Mouse (Mus musculus) layer of hippocampus, adult 9-11 months (tissue): Measurements from ENCODE around the gene Nmral1.
A peak's percentile ranks its signal among the peaks of the same experiment; 100 is the strongest.
"Not testable (repeated sequence)": the region's sequence is repeated elsewhere in the genome, so short reads cannot be mapped to it uniquely, and the experiment has no call there.

Source experiments
- DNase-seq: peaks from one replicate; pipeline ENCODE4 v3.0.0; 2022

The Nmral1 gene

DNA sequence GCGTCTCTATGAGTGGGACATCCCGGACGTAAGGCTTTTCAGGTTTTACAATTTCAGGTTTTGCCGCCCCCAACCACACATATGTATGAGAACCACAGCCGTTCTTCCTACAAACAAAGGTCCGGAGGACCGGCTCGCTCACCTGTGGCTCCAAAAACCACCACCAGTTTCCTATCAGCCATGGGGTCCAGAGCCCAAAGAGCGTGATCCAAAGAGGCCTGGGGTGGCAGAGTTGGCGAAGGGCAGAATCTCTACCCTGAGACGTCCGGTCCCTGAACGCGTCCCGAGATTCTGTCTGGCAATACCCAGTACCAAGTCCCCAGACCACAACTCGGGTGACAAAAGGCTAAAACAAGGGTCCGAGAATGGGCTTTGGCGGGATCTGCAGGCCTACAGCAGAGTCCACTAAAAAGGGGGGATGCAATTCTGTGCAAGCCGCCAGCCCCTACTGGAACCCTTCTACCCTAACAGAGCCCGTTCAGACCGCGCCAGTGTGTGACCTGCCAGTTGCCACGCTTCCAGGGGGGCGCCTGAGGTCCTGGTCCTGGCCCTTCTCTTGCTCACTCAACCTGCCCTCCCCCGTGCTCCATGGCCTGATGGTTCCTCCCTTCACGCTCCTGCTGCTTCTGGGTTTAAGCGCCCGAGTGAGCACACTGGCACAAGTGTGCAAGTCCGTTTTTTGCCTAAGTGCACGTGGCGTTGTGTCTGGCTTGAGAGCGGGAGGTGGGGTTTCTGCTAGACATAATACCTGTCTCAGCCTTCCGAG lies at the start of gene Nmral1:
Gene Nmral1 (minus strand): TSS at position 604 of the 766 bp plus-strand sequence.
- DNase-seq: peak; percentile 68

DNA sequence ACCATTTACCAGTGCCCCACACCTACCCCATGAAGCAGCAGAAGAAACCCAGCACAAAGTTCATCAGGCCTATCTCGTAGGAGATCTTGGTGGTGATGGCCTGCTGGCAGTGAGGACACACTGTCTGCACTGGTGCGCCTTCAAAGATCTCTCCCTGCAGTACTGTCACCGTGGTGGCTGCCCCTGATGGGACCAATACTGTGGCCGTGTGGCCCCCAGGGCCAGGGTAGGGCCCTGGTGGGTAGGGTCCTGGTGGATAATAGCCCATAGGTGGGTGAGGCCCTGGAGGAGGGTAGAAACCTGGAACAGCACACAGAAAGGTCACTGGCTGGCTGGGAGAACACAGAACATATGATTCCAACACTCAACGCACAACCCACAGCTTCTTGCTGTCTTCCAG lies 49.6 kb upstream of the Nmral1 start:
- DNase-seq: no peak

DNA sequence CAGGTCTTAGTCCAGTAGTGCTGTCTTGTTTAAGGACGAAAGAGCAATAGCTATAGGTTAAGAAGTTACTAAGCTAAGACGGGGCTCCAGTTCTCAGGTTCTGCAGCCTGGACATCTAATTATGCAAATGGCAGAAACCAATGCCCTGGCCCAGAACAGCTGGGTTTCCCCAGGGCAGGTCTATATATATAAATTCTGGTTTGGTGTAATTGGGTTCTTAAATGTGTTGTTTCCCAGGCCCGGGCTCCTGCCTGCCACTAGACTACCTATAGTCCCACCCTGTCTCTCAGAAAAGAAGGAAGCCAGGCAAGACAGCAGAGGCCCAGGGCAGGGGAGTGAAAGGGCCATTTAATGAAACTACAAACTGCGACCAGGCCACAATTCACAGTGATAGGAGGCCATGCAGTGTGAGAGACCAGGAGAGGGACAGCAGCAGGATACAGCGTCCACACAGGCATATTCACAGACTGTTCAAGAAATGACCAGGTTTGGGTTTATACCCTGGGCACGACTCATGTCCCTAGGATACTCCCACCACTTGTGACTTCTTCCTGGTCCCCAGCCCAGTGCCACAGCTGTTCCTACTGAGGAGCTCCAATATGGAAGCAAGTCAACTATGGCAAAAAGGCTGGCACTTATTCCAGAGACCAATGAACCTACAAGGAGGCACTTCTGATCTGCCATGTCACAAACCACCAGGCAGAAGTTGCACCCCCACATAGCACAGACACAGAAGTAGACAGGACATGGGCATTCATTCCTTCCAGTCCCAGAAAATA lies 48.0 kb upstream of the Nmral1 start:
- no peak for DNase-seq

DNA sequence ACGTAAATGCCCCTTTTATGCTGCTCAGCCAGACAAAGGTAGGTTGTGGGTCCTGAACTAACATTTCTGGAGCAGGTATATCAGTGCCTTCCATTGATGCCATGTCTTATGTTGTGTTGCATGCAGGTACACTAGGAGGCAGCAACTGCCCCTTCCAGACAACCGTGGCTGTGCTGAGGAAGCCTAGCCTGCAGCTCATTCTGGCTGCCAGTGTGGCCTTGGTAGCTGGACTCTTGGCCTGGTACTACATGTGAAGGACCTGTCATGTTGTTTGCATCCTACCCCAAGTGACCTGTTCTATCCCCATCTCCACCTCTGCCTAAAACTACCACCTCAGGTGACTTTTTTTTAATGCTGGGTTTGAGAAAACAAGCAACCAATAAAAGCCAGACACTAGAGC lies 46.7 kb upstream of the Nmral1 start:
- DNase-seq: no peak

DNA sequence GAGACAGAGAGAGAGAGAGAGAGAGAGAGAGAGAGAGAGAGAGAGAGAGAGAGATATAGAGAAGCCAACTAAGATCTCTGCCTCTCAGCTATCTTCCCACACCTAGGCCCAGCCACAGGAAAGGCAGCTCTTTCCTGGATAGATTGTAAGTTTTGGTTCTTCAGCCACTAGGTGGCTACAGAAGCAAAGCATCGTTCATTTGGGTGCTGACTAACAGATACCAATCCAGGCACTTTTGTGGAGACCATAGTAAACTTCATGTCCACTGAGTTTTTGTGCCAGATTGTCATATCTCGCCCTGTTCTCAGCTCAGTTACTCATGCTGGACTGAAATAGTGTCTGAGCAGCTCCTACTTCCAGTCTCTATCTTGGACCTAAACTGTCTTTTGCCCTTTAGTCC lies 44.1 kb upstream of the Nmral1 start:
- peak; percentile 47 for DNase-seq

DNA sequence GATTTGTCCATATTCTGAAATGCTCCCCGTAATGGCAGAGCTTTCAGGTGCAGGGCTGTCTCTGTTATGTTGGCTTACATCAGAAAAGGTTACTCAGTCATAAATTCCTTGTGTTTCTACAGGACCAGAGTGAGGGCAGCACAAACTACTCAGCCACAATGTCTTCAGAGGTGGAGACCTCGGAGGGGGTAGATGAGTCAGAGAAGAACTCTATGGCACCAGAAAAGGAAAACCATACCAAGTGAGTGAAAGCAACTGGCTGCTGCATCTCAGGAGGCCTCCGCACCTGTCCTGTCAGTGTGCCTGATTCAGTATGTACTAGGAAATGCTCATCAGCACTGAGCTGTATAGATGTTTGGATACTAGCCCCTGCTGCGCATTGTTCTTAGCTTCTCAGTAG lies 43.3 kb upstream of the Nmral1 start:
- no peak for DNase-seq

DNA sequence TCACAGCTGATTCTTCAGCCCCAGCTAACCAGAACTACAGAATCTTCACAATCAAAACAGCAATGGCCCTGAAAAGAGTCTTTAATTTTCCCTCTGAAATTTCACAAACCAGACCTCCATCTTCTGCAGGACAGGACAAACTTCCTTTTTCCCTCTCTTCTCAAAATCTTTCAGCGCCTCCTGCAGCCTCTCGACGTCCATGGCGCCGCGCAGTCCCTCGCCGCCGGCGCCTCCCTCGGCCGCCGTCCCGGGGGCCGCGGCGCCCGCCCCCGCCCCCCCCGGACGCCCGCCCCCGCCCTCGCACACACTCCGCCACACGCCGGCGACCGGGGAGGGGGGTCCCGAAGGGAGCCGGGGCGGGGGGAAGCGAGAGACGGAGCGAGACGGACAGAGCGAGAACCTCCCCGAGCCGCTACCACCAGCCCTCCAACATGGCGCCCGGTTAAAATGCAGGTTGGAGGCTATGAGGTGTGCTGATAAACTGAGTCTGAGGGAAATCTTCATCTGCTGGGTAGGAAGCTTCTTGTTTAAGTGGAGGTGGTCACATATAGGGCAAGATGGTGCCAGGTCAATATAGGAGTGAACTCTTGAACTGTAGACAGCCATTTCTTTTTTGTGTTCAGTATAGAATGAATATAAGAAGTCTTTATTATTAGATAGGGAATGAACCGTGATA lies 37.6 kb upstream of the Nmral1 start:
- DNase-seq: not testable (repeated sequence)

DNA sequence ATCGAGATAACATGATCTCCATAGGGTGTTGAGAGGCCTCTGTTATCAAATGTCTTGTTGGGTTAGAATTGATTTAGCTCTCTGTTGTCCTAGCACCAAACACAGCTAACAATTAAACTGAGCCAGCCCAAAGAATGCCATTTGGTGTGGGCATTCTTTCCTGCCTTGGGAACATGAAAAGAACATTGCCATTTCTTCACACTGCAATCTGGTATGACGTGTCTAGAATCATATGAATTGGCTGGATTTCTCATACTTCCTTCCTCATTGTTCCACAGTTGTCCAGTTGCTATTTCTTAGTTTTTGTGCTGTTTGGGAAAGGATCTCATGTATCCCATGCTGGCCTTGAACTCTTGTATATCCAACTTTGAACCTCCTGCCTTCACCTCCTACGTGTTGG lies 34.9 kb upstream of the Nmral1 start:
- no peak for DNase-seq

DNA sequence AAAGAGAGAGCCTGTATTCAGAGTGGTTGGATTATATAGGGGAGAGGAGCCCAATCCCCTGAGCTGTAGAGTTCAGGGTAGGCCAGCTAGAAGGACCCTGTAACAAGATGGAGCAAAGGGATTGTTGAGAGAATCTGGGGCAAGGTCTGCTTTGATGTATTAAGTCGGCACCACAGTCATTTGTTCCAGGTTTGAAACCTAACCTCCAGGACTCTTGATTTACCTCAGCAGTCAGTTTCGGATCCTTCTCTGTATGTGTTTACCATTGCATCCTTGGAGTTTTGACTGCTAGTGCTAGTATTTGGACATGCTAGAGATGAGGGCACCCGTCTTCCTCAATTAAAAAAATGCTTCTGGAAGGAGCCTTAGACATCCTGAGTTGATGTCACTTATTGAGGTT lies 33.0 kb upstream of the Nmral1 start:
- DNase-seq: no peak

DNA sequence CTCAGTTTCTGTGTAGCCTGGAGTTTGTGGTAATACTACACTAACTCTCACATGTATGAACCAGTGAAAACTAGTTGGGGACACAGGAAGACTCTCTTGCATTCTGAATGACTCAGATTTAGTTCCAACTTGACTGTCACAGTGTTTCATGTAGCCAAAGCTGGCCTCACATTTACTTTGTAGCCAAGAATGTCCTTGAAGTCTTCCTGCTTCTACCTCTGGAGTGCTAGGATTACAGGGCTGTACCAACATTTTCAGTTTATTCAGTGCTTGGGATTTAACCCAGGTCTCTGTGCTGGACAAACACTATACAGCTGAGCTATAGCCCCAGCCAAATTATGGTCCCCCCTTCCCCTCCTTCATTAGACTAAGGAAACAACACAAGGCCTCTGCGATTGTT lies 23.0 kb upstream of the Nmral1 start:
- no peak for DNase-seq

DNA sequence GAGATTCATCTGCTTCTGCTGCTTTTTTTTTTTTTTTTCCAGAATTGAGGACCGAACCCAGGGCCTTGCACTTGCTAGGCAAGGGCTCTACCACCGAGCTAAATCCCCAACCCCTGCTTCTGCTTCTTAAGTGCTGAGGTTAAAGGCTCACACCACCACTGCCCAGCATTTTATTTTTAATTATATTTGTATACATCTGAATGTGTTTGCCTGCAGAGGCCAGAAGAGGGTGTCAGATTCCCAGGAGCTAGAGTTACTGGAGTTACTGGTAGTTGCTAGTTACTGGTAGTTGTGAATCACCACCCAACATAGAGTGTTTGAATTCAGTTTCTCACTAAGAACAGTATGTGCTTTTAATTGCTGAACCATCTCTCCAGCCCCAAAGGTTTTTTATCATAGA lies 20.8 kb upstream of the Nmral1 start:
- DNase-seq: no peak

DNA sequence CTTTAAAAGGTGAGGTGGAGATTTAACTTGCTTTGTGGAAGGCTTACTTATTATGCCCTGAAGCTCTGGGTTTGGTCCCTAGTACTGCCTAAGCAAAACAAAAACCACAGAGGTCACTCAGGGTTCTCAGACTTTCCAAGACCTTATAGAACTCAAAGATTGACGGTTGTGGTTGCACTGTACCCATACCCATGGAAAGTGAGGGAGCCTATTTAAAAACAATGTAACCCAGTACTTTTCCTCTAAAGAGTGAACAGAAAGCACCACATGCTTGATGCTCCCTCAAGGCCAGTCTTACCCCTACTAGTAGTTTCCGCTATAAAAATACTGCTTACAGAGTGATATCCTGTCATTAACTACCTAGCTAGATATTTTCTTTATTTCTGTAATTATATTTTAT lies 17.1 kb upstream of the Nmral1 start:
- no peak for DNase-seq

DNA sequence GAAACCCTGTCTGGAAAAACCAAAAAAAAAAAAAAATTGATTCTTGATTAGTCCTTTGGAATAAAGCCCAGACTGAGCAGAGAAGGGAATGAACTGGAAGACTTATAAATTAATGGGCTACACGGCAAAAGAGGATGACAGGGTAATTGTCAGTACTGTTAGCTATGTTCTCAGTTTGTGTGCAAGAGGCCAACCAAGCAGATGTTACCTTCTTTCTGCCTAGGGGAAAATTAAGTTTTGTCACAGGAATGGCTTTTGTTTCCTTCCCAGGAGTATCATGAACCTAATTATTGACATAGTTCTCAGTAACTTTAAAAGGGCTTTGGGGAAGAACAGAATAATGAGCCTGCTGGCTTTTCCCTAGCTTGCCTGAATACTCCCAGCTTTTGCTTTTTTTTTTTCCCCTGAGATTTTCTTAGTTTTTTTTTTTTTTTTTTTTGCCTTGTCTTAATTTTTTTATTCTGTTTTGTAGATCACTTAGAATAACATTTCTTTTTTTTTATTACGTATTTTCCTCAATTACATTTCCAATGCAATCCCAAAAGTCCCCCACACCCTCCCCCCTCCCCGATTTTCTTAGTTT lies 11.7 kb upstream of the Nmral1 start:
- DNase-seq: no peak

DNA sequence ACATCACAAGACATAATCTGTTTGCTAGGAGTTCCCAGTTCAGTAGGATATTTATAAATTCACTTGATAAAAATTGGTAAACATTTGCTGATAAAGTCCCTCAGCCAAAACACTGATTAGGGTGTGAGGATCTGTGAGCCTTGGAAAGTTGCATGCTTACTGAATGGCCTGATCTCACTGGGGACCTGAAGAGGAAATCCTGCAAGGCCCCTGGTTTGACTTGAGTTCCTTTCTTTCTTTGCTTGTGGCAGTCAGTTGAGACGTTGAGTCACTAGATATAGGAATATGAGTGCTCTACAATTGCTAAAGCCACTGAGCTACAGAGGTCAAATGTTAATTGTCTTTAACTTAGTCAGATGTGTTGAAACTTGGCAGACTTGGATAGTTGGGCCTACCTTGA lies 8.8 kb upstream of the Nmral1 start:
- DNase-seq: no peak

DNA sequence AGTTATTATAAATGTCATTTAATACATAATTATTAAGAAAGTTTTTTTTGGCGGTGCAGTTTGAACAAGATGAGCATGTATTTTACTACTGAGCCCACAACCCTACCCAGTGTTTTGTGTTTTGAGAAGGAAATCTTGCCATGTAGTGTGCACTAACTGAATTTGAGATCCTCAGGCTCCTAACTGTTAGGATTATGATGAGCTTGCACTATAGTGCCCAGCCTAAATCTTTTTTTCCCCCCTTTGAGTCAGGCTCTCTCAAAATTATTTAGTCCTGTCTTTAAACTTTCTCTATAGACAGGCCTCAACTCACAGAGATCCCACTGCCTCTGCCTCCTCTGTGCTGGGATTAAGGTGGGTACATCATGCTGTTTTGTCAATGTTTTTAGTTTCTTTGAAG lies 8.4 kb upstream of the Nmral1 start:
- no peak for DNase-seq

DNA sequence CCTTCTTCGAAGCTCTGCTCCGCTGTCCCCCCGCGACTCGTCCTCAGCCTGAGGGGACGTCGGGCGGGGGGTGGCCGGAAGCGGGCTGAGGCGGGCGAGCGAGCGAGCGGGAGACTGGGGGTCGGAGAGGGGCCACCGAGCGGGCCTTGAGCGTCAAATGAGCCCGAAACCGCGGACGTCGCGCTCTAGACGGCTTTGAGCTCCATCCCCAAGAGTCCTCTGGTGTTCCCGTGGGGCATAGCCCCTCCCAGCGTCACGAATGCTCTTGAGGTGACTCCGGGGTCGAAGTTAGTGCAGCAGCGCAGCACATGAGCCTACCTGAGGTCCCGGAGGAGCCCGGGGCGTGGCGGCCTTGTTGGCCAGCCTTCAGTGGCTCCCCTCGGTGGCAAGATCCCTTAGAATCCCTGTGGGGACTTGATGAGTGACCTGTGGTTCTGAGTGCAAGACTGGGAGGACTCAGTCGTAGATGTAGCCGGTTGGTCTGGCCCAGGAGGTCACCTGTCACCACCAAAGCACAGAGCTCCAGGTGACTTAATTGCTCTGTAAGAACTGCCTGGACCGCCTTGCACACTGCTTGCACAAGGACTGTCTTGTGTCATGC lies 7.5 kb upstream of the Nmral1 start:
- DNase-seq: peak; percentile 41

DNA sequence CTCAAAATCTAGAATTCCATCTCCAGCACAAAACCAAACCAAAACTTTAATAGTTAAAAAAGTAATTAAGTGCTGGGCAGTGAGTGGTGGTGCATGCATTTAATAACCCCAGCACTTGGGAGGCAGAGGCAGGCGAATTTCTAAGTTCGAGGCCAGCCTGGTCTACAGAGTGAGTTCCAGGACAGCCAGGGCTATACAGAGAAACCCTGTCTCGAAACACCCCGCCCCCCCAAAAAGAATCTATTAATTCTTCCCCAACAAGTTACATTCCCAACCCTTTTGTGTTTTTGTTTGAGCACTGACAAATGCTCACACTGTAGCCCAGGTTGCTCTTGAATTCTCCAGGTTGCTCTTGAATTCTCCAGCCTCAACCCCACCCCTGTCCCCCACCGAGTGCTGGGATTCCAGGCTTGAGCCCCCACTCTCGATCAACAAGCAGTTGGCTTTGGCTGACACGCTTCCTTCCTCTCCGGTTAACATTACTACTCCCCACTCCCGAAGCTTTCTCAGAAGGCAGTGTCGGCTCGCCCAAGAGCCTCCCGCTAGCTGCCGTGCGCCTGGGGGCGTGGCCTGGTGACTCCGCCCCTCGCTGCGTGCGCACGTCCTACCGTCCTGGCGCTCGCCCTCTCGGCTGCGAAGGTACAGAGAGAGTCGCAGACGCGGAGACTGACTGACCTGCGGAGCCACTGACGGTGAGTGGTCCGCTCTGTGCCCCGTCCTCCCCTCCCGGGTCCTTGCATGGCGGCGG lies 6.8 kb upstream of the Nmral1 start, which contains the start of gene Hmox2:
Gene Hmox2 (plus strand): TSS at position 582 of the 748 bp plus-strand sequence.
- peak; percentile 90 for DNase-seq

DNA sequence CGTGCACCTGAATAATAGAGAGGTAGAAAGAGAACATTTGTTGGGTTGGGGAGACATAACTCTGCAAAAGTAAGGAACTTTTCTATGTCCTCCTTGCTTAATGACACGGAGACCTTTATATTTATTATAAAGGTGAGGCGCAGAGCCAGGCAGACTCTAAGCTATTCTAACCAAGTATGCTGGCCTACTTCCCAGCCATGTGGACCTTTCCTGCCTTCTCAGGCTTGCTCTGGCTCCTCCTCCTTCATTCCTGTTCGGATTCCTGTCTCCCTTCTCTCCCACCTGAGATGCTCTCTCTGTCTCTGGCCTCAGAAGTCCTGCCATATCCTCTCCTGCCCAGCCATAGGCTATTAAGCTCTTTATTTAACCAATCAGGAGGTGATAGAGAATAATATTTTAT lies 6.1 kb upstream of the Nmral1 start:
- DNase-seq: no peak

DNA sequence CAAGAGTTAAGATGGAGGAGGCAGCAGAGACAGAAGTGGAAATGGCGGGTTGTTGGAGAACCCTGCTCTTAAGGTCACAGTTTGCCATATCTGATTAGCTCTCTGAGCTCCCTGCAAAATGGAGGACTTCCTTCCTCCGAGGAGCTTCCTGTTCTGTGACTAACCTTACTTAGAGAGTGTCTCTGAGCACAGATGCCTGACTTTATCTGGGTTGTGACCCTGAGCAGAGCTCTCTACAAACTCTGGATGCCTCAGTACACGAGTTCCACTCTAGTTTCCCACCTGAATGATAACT lies 3.7 kb upstream of the Nmral1 start:
- no peak for DNase-seq

DNA sequence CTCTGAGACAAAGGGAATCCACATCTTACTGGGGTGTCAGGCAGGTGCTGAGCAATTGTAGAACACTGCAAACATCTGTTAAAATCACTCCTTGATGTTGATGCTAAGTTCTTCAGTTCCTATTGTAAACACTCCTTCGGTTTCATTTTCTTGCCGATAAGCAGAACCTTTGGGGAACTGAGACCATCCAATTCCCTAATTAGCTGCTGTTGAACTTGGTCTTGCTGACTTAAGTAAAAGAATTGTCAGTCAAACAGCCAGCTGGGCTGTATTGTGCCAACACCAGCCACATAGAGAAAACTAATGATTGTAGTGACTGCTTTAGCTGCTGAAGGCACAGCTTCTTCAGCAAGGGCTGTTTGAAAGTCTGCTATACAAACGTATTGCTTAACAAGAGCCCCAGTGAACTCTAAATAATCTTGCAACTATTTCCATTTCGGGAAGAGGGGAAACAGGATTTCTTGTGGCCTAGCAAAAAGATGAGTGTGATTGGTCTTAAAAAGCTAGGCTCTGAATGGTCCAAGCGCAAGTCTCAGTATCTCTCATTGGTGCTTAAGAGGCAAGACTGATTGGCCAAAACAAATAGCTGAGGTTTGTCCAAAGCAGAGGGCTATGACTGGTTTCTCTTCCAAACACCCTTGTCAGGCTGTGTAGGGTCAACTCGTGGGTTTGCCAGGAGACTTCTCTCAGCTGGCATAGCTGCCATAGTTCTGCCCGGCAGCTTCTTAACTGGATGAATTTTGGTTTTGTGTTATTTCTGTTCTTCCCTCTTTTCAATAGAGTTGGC lies 3.2 kb upstream of the Nmral1 start:
- DNase-seq: peak; percentile 43

DNA sequence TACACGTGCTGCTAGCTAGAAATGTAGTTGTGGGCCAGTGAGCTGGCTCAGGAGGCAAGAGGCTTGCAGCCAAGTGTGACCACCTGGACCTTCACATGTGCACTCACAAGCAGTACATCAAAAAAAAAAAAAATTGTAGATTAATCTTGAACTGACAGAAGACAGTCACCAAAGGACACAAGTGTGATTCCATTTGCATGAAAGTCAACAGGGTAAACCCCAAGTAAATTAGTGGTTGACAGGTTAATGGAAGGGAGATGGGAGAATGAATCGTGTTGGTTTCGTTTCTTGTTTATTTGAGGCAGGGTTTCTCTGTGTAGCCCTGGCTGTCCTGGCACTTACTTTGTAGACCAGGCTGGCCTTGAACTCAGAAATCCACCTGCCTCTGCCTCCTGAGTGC lies 1.3 kb downstream of the Nmral1 start:
- no peak for DNase-seq
